Mouse (Mus musculus) myocyte (in vitro differentiated cells): ENCODE measurements at regions not wholly inside any gene's neighbourhood (a gene's known extent, or its start where the extent isn't known, plus 50 kb on each side); places are given as distances from the start of the nearest gene placed in this dataset.

Source experiments
- CEBPB ChIP-seq: IDR thresholded peaks from 2 replicates; pipeline ENCODE4 v1.6.1; 2011; ENCODE audit warnings: mild to moderate bottlenecking, moderate library complexity; ENCODE audit not compliant: poor library complexity, insufficient read depth, severe bottlenecking
- E2F4 ChIP-seq: IDR thresholded peaks from one replicate; pipeline ENCODE4 v1.6.1; 2011; ENCODE audit warnings: mild to moderate bottlenecking, control low read depth, moderate library complexity; ENCODE audit not compliant: insufficient read depth
- MAX ChIP-seq: IDR thresholded peaks from one replicate; pipeline ENCODE4 v1.6.1; 2011; ENCODE audit warnings: low read depth, mild to moderate bottlenecking, control low read depth
- MYOD1 ChIP-seq, 3 experiments: IDR thresholded peaks; one replicate each; pipeline ENCODE4 v1.6.1; 2011; ENCODE audit warnings: control low read depth in 2 of 3, low read depth in 2 of 3, mild to moderate bottlenecking in 2 of 3, moderate library complexity in 1 of 3; ENCODE audit not compliant: insufficient read length in 2 of 3, control insufficient read depth in 1 of 3
- MYOG ChIP-seq, 3 experiments: IDR thresholded peaks; one replicate each; pipeline ENCODE4 v1.6.1; 2011; ENCODE audit warnings: control low read depth in 2 of 3, low read depth in 2 of 3, mild to moderate bottlenecking in 2 of 3; ENCODE audit not compliant: insufficient read length in 2 of 3, control insufficient read depth in 1 of 3, insufficient read depth in 1 of 3
- POLR2A ChIP-seq: IDR thresholded peaks from one replicate; pipeline ENCODE4 v1.6.1; 2011; ENCODE audit warnings: low read depth, mild to moderate bottlenecking, control low read depth, moderate library complexity; ENCODE audit not compliant: insufficient read length
- POLR2AphosphoS2 ChIP-seq: IDR thresholded peaks from one replicate; pipeline ENCODE4 v1.6.1; 2011; ENCODE audit warnings: low read depth, control low read depth; ENCODE audit not compliant: insufficient read length
- SRF ChIP-seq: IDR thresholded peaks from one replicate; pipeline ENCODE4 v1.6.1; 2011; ENCODE audit warnings: low read depth; ENCODE audit not compliant: control insufficient read depth, insufficient read length
- TCF12 ChIP-seq: IDR thresholded peaks from one replicate; pipeline ENCODE4 v1.6.1; 2011; ENCODE audit warnings: mild to moderate bottlenecking, control low read depth; ENCODE audit not compliant: poor library complexity, insufficient read depth, severe bottlenecking
- USF1 ChIP-seq: IDR thresholded peaks from one replicate; pipeline ENCODE4 v1.6.1; 2011; ENCODE audit warnings: low read depth, mild to moderate bottlenecking, control low read depth, moderate library complexity

DNA sequence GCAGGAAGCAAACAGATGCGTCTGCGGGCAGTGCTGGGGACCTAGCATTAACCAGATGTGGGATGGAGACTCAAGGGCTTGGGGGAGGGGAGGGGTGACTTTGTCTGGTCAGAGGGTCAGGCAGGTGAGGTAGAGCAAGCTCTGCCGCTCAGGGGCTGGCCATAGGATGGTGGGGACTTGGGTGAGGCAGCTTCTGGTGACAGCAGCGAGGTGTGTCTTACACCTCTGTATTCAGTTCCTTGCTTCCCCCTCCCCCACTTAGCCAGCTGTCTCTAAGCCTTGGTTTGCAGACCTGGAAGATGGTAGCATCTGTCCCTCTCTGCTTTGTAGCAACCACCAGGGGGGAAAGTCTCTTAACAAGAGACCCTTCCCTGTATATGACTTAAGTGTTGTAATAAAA, 131.8 kb downstream of the Hmg20a start:
- TF ChIP-seq MAX: no peak
- no peak for TF ChIP-seq POLR2A
- no peak for TF ChIP-seq CEBPB
- no peak for TF ChIP-seq MYOD1 (IDR thresholded peaks at IDR 0.05; ENCODE audit: control insufficient read depth in 1 of 3, insufficient read length in 2 of 3, low read depth in 2 of 3)
- no peak for TF ChIP-seq SRF
- no peak for TF ChIP-seq TCF12
- no peak for TF ChIP-seq E2F4
- no peak for TF ChIP-seq USF1
- TF ChIP-seq MYOG (IDR thresholded peaks at IDR 0.05; ENCODE audit: control insufficient read depth in 1 of 3, insufficient read depth in 1 of 3, insufficient read length in 2 of 3, low read depth in 2 of 3): no peak
- no peak for TF ChIP-seq POLR2AphosphoS2
